Mouse (Mus musculus) heart, adult 2 months (tissue): ENCODE results near the gene Itpr1. TPM values are rescaled to one million over a fixed set of nuclear protein-coding genes. Genes with fewer than 3 reads are reported as not detected.

ENCODE experiments used
- DNase-seq, 2 experiments: peaks; one replicate each; pipeline ENCODE4 v3.0.0; 2021
- H3K27ac ChIP-seq: fragments of 200-600 bp; 2 replicates; pipeline ENCODE4 v1.8.1; 2022
- H3K27me3 ChIP-seq: fragments of 200-500 bp; 2 replicates; pipeline ENCODE4 v1.6.1; 2012; ENCODE audit warnings: mild to moderate bottlenecking, low read length, inconsistent platforms, mixed read lengths; ENCODE audit not compliant: control insufficient read depth, insufficient read depth
- H3K36me3 ChIP-seq: fragments of 200-500 bp; 2 replicates; pipeline ENCODE4 v1.6.1; 2012; ENCODE audit warnings: low read length, inconsistent platforms; ENCODE audit not compliant: control insufficient read depth, insufficient read depth
- H3K4me1 ChIP-seq: fragments of 200-500 bp; 2 replicates; pipeline ENCODE4 v1.6.1; 2011; ENCODE audit warnings: low read length; ENCODE audit not compliant: control insufficient read depth, insufficient read depth
- H3K4me3 ChIP-seq: fragments of 200-600 bp; 2 replicates; pipeline ENCODE4 v1.8.1; 2022
- H3K79me2 ChIP-seq: fragments of 200-500 bp; replicated peaks from 2 replicates; pipeline ENCODE4 v1.6.1; 2012; ENCODE audit warnings: mild to moderate bottlenecking, inconsistent platforms, low read length, moderate library complexity, mixed read lengths; ENCODE audit not compliant: control insufficient read depth, insufficient read depth
- H3K9ac ChIP-seq: fragments of 200-500 bp; 2 replicates; pipeline ENCODE4 v1.6.1; 2012; ENCODE audit warnings: low read depth, mild to moderate bottlenecking, control low read depth, inconsistent platforms, low read length, mixed read lengths
- CTCF ChIP-seq: fragments of 200-600 bp; IDR thresholded peaks from 2 replicates; pipeline ENCODE4 v1.8.1; 2022; ENCODE audit warnings: antibody characterized with exemption, mild to moderate bottlenecking, moderate library complexity
- EP300 ChIP-seq: fragments of 200-500 bp; IDR thresholded peaks from 2 replicates; pipeline ENCODE4 v1.6.1; 2011; ENCODE audit warnings: low read depth, low read length, control low read depth; ENCODE audit not compliant: insufficient read depth
- POLR2A ChIP-seq: fragments of 200-500 bp; IDR thresholded peaks from 2 replicates; pipeline ENCODE4 v1.6.1; 2011; ENCODE audit warnings: mild to moderate bottlenecking, low read depth, low read length, control low read depth; ENCODE audit not compliant: insufficient read depth
- WGBS: fragments of 180-500 bp; shearing (Covaris S2); methylation state at CpG from one replicate; pipeline ENCODE4 v1.1.7; 2018; 5-methylcytosine and 5-hydroxymethylcytosine counted together
- intact Hi-C: fragments of 180-260 bp; cut with DNase I; formaldehyde crosslinking; loops from one replicate; pipeline ENCODE4 v1.15.1; 2025
- polyA plus RNA-seq: library from polyadenylated mRNA; depleted of rRNA; stranded (reverse); fragments of >200 nt; gene quantifications from 2 replicates; pipeline ENCODE4 v1.2.3, GENCODE M21; 2012
- total RNA-seq, 2 experiments: library from RNA; stranded (reverse); gene quantifications; 2 replicates each; pipeline ENCODE4 v1.2.3; 2021

Itpr1 gene
- total and polyA plus RNA-seq, 3 experiments, result 14.0 to 47.6 (median 37.9) TPM

GRCm38 (mm10) chr6:108415847-108416246 lies 203.0 kb downstream of the Itpr1 start:
- Histone ChIP-seq H3K4me1 (no peaks in the 10 kb centered on the region), H3K9ac (no peak overlapping the region), H3K36me3 (peaks cover 3% of the 10 kb centered on the region), H3K27ac (no peak overlapping the region), H3K27me3 (no peaks in the 10 kb centered on the region), H3K4me3 (no peak overlapping the region), H3K79me2 (no peaks in the 10 kb centered on the region)
- DNase-seq, result no peak
- 90% methylated on average over 4 of the region's 4 CpGs for WGBS
- intact Hi-C loops, result no loop called here
- no peak for TF ChIP-seq CTCF
- TF ChIP-seq EP300, result no peak
- TF ChIP-seq POLR2A, result no peak

GRCm38 (mm10) chr6:108417508-108417907 lies 204.6 kb downstream of the Itpr1 start:
- Histone ChIP-seq H3K36me3 (peaks cover 3% of the 10 kb centered on the region), H3K27me3 (no peaks in the 10 kb centered on the region), H3K4me1 (no peaks in the 10 kb centered on the region), H3K27ac (no peak overlapping the region), H3K4me3 (no peak overlapping the region), H3K79me2 (no peaks in the 10 kb centered on the region), H3K9ac (no peak overlapping the region)
- 24% methylated on average over 8 of the region's 8 CpGs for WGBS
- intact Hi-C loops, result loop anchor here (1.0 kb wide), 2 partner anchors 293 to 319 kb away; no protein-coding TSS in a partner anchor
- peak; percentile 93 for TF ChIP-seq CTCF
- TF ChIP-seq EP300, result peak; percentile 82
- TF ChIP-seq POLR2A, result no peak
- peak; percentile 57 to 66 for DNase-seq

- H3K4me1 ChIP-seq, result no peaks in the 10 kb centered on the region
- no peak overlapping the region for H3K4me3 ChIP-seq
- no peak overlapping the region for H3K27ac ChIP-seq
- WGBS, result 96% methylated on average over 7 of the region's 7 CpGs
- TF ChIP-seq EP300 (no peak), POLR2A (no peak), CTCF (no peak)
- intact Hi-C loops, result no loop called here
- DNase-seq, result no peak
- H3K27me3 ChIP-seq, result no peaks in the 10 kb centered on the region
- H3K36me3 ChIP-seq, result peaks cover 3% of the 10 kb centered on the region
- no peak overlapping the region for H3K9ac ChIP-seq
- no peaks in the 10 kb centered on the region for H3K79me2 ChIP-seq
These were observed 205.3 kb downstream of the Itpr1 start for GRCm38 (mm10) chr6:108418218-108418617.

- peak overlapping the region; percentile 20; the same call in 1 of the 2 replicates for H3K9ac ChIP-seq
- WGBS, result 54% methylated on average over 9 of the region's 9 CpGs
- no peak overlapping the region; the same call in 1 of the 2 replicates for H3K27ac ChIP-seq
- DNase-seq, result no peak
- H3K4me3 ChIP-seq, result no peak overlapping the region
- H3K79me2 ChIP-seq, result no peaks in the 10 kb centered on the region
- H3K27me3 ChIP-seq, result no peaks in the 10 kb centered on the region
- TF ChIP-seq EP300, result no peak
- H3K4me1 ChIP-seq, result peaks cover 10% of the 10 kb centered on the region
- peaks cover 20% of the 10 kb centered on the region for H3K36me3 ChIP-seq
- intact Hi-C loops, result loop anchor here (5.0 kb wide), 4 partner anchors 42 to 147 kb away; no protein-coding TSS in a partner anchor
These were observed 212.1 kb downstream of the Itpr1 start for GRCm38 (mm10) chr6:108424749-108425584.

DNA sequence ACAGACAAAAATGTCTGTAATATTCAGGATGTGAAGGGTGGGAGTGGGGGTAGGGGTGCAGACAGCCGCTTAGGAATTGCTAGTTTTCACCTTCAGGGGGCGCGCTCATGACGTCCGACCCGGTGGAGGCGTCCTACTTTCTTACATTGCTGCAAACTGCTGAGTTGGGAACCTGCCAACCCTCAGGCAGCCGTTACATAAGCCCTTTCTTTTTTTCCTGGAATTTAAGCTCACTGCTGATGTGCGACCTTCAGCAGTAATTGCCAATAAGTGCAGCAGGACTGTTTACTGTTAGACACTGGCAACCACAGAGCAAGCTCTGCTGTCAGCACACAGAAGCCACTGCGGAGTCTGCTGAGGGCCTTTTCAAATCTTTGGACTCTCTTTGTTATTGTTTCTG lies 213.9 kb downstream of the Itpr1 start:
- H3K9ac ChIP-seq, result peak overlapping the region; percentile 21; the same call in 1 of the 2 replicates
- intact Hi-C loops, result loop anchor here (1.0 to 5.0 kb wide), 6 partner anchors 41 to 284 kb away; no protein-coding TSS in a partner anchor
- H3K79me2 ChIP-seq, result no peaks in the 10 kb centered on the region
- no peak overlapping the region; the same call in 1 of the 2 replicates for H3K4me3 ChIP-seq
- no peaks in the 10 kb centered on the region for H3K27me3 ChIP-seq
- H3K27ac ChIP-seq, result peak overlapping the region; percentile 76
- WGBS, result 6% methylated on average over 10 of the region's 10 CpGs
- H3K36me3 ChIP-seq, result peaks cover 20% of the 10 kb centered on the region
- DNase-seq, result peak; percentile 85 to 89
- peaks cover 10% of the 10 kb centered on the region for H3K4me1 ChIP-seq
- TF ChIP-seq EP300 (peak; percentile 96), POLR2A (peak; percentile 54; the same call in 1 of the 2 replicates), CTCF (peak; percentile 89)

DNA sequence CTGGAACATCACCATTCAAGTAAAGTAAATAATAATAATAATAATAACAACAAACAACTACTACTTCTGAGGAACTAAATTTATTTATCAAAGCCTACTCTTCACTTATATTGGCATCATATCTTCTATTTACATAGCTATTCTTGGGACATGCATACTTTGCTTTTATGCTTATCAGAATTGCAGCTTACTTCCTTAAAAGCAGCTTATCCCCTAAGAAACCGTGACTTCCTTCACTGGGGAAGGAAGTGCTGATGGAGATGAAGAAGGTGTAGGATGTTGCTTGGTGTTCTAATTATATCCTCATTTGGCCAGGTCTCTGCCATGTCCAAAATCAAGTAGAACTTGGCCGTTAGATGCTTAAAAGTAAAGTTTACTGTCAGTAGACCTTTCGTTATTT lies 215.5 kb downstream of the Itpr1 start:
- WGBS, result 62% methylated on average over 3 of the region's 3 CpGs
- TF ChIP-seq CTCF, result no peak
- no peak for TF ChIP-seq POLR2A
- TF ChIP-seq EP300, result no peak
- Histone ChIP-seq H3K79me2 (no peaks in the 10 kb centered on the region), H3K27ac (no peak overlapping the region), H3K36me3 (peaks cover 20% of the 10 kb centered on the region), H3K4me1 (peaks cover 10% of the 10 kb centered on the region), H3K9ac (no peak overlapping the region), H3K27me3 (no peaks in the 10 kb centered on the region), H3K4me3 (no peak overlapping the region)
- intact Hi-C loops, result loop anchor here (5.0 kb wide), 4 partner anchors 39 to 144 kb away; no protein-coding TSS in a partner anchor
- DNase-seq, result no peak
